Mouse (Mus musculus) ES-Bruce4 (cell line): ENCODE data around the gene Tyrp1.

Experiments
- EP300 ChIP-seq: IDR thresholded peaks from 2 replicates; pipeline ENCODE4 v1.6.1; 2011; ENCODE audit warnings: low read depth, low read length; ENCODE audit not compliant: insufficient read depth
- POLR2A ChIP-seq: IDR thresholded peaks from one replicate; pipeline ENCODE4 v1.8.1; 2011; ENCODE audit warnings: low read length; ENCODE audit not compliant: insufficient read depth

DNA sequence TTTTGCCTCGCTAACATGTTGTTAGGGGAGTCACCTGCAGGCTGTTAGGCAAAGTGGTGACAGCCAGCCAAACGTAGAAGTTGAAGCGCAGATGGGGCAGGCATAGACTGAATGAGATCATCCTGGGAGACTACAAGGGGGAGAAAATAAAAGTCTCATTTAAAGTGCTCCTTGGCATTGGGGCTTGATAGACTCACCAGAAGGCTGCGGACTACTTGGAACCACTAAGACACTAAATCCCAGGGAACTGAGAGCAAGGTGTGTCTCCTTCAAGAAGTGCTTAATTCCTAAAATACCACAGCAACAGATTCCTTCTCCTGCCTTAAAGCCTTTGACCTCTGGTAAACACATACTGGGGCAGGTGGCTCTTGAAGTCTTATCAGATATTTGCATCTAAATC is 41.1 kb downstream of the Tyrp1 start:
- TF ChIP-seq EP300 (no peak), POLR2A (no peak)
